Mouse (Mus musculus): ENCODE results near the gene Cyp4a30b. TPM values are rescaled to one million over a fixed set of nuclear protein-coding genes. Genes with fewer than 3 reads are reported as not detected.

The Cyp4a30b gene
- not detected for polyA plus RNA-seq (2017; shearing (Covaris generic))

DNA sequence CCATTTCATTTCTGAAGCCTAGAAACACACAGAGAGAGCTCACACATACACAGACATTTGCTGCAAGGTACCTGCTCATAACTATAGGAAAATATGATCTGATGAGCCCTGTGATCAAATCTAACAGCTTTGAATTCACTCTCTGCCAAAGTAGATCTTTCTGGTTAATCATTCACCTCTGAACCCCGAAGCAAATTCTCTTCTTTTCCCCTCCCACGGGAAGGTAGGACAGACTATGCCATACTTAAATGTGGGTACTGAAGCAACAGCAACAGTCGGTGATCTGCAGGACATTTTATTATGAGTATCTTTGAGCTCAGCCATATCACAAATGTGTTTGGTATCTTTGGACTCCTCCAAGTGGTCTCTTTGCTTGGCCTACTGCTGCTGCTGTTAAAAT lies at the start of gene Cyp4a30b:
Gene Cyp4a30b (plus strand): TSS at position 301 of the 400 bp plus-strand sequence.

DNA sequence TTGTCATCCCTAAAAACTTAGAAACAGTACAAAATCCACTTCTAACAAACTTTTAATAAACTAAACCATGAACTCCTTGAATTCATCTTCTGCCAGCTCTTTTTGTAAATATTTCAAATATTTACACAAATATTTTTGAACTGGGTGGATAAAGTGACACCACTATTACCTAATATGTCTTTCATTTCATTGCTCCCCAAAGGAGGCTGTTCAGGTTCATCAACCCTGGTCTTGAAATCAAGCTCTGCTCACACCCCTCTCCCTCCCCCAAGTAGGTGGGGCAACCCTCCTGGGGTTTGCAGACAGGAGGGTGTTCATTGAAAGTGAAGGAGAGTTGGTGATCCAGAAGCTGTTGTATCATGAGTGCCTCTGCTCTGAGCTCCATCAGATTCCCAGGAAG lies 41.1 kb upstream of the Cyp4a30b start, which contains the start of gene Cyp4a12b:
Gene Cyp4a12b (plus strand): TSS at position 301 of the 400 bp plus-strand sequence.

DNA sequence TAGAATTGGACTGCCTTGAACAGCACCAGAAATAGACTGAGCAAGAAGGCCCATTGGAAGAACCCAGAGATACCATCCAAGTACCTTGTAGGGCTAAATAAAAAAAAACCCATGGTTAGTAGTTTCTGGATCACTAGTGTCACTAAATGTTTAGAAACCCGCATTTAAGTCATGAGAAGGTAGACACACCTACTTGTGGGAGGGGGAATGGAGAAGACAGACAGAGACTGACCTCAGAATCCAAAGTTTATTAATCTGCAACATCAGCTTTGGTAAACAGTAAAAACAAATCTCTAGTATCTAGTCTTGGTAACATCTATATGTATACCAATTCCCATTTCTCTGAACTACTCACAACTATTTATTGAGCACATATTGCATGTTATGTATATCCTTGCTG lies 43.6 kb downstream of the Cyp4a30b start, which contains the start of gene Cyp4a14:
Gene Cyp4a14 (minus strand): TSS at position 142 of the 400 bp plus-strand sequence.

DNA sequence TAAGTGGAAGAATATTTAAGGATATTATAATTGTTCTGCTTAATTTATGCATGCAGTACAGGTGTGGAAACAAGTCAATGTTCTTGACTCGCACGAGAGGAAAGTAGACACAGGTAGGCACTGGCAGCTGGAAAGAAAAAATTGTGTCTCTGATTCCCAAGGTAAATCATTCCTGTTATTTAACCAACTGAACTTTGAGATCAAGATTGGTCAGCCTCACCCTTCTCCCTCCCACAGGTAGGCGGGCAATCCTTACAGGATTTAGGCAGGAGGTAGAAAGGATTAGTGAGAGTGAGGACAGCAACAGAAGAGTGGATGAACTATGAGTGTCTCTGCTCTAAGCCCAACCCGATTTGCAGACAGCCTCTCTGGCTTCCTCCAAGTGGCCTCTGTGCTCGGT lies 65.6 kb downstream of the Cyp4a30b start, which contains the start of gene Cyp4a10:
Gene Cyp4a10 (plus strand): TSS at position 265 of the 400 bp plus-strand sequence.

Other genes starting within 250 kb of the Cyp4a30b start
- not detected for gene Cyp4a29, start 210.5 kb upstream of the Cyp4a30b start, polyA plus RNA-seq (2017; shearing (Covaris generic))
- not detected for gene Cyp4a12a, start 153.6 kb upstream of the Cyp4a30b start, polyA plus RNA-seq (2017; shearing (Covaris generic))
- gene Cyp4a12b, start 41.0 kb upstream of the Cyp4a30b start, polyA plus RNA-seq (2017; shearing (Covaris generic)), result not detected
- not detected for gene Cyp4a14, start 43.5 kb downstream of the Cyp4a30b start, polyA plus RNA-seq (2017; shearing (Covaris generic))
- gene Cyp4a10, start 65.7 kb downstream of the Cyp4a30b start, polyA plus RNA-seq (2017; shearing (Covaris generic)), result not detected
- gene Cyp4a31, start 111.0 kb downstream of the Cyp4a30b start, polyA plus RNA-seq (2017; shearing (Covaris generic)), result not detected
- not detected for gene Cyp4a32, start 148.4 kb downstream of the Cyp4a30b start, polyA plus RNA-seq (2017; shearing (Covaris generic))
- not detected for gene Cyp4b1, start 195.1 kb downstream of the Cyp4a30b start, polyA plus RNA-seq (2017; shearing (Covaris generic))

Data from effector memory CD4-positive, alpha-beta T cell, adult 5 months (primary cell).